Mouse (Mus musculus) lung, postnatal 4 days (tissue): Measurements from ENCODE around the gene I830077J02Rik.
A peak's percentile ranks its signal among the peaks of the same experiment; 100 is the strongest.
"Not testable (repeated sequence)": the region's sequence is repeated elsewhere in the genome, so short reads cannot be mapped to it uniquely, and the experiment has no call there.

ENCODE experiments used
- DNase-seq, 2 experiments: peaks; one replicate each; pipeline ENCODE4 v3.0.0; 2021

I830077J02Rik gene

DNA sequence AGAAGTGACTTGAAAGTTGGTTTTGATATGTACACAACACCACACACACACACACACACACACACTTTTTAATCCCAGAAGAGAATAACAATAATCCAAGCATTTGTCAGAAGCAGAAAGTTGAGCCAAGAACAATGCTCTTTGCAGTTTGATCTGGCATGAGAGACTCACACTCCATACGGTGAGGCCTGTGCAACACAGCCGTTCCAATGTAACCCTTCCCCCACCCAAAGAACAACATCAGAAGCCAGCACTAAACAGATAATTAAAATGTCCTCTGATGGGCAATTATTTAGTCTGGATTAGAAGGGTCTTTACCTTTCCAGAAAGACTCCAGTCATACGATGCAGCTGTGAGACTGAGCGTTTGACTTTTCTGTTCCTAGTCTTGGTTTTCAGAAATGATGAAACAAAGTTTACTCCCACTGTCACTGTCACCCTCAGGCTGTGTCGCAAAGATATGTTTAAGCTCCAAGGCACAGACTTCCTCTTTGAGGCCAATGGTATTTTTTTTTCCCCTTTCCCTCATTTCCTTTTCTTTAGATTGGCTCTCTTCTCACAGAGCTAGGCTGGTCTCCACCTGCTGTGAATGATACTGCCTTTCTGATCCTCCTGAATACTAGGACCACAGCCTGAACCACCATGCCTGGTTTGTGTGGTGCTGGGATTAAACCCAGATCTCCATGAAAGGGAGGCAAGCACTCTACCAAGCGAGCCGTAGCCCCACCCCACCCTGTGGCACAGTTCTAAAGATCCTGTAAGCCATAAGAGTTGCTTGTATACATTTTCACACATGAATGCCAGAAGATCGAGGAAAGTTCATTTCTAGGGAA, at the start of gene I830077J02Rik:
I830077J02Rik (minus strand) TSS at position 425 of the 832 bp plus-strand sequence.
- DNase-seq: no peak

DNA sequence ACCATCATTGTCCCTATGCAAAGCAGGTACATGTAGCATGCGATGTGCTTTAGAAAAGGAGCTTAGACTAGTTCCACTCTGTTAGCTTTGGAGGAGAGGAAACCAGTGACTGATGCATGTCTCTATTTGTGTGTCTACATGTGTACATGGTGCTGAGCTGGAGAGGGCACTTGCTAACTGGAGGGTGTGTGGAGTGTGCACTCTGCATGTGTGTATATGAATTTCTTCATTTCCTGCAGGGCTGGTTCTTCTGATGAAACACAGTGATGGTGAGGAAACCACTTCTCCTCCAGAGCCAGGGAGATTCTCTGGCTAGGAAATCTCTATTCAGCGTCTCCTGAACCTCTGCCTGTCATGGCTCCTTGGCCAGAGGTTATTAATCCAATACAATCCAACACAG, 41.7 kb upstream of the I830077J02Rik start:
- DNase-seq: peak in 1 of 2 experiments; percentile 33

DNA sequence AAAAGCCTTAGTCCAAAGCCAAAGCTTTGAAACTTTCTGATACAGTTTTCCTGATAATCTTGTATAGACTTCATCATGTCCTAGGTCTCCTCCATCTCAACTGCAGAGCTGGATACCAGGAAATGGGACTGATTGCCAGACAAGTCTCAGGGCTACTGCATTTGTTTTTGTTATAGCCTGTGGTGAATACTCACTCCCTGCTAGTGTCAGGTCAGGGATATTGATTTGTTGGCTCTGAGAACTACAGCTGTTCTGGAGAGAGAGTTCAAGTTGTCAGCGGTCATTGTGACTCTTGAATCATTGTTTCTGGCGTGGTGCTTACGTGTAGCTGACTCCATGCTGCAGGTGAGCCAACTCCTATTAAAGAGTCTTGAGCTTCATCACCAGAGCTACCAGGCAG, 40.9 kb upstream of the I830077J02Rik start, which contains the start of gene Ovgp1:
Ovgp1 (plus strand) TSS at position 301 of the 400 bp plus-strand sequence.
- no peak for DNase-seq

- DNase-seq: no peak
Observed at GRCm38 (mm10) chr3:105971831-105972446, 39.5 kb upstream of the I830077J02Rik start.

GRCm38 (mm10) chr3:105960700-105961099, 28.2 kb upstream of the I830077J02Rik start:
- DNase-seq: no peak

DNA sequence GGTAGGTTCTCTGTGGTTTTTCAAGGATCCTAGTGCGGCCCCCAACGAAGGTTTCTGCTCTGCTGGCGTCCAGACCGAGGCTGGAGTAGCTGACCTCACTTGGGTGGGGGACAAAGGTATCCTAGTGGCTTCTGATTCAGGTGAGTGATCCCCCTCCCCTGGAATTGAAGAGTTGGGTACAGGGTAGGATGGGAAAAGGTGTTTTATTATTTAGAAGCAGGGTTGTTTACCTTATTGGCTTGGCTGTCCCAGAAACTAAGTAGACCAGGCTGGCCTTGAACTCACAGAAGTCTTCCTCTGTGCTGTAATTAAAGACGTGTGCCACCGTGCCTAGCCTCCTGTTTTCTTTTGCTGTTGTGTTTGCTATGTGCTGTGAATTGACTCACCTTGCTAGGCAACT, 27.5 kb upstream of the I830077J02Rik start, which contains the start of gene Atp5f1:
Atp5f1 (minus strand) TSS at position 101 of the 400 bp plus-strand sequence.
- DNase-seq: no peak

GRCm38 (mm10) chr3:105959585-105959984, 27.1 kb upstream of the I830077J02Rik start:
- DNase-seq: no peak

GRCm38 (mm10) chr3:105958974-105959580, 26.6 kb upstream of the I830077J02Rik start, which contains the start of gene Wdr77:
Wdr77 (plus strand) TSS chr3:105959369.
- peak; percentile 96 to 97 for DNase-seq

- DNase-seq: no peak
Observed at GRCm38 (mm10) chr3:105958204-105958603, 25.7 kb upstream of the I830077J02Rik start.

DNA sequence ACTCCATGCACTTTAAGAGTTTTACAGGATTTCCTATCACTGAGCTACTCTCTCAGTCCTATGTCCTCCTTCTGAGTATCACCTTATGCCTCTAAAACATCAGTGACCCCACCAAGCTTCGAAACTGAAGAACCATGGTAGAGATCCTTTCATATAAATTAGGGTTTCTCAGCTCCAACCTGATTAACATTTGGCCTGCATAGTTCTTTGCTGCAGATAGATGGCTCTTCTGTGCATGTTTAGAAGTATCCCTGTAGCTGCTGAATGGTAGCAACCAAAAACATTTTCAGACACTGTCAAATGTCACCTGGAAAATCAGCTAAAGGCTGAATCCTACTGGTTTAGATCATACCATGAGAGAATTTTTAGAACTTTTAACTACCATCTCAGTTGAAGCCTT, 24.8 kb upstream of the I830077J02Rik start:
- no peak for DNase-seq

GRCm38 (mm10) chr3:105951348-105951747, 18.9 kb upstream of the I830077J02Rik start:
- DNase-seq: no peak

GRCm38 (mm10) chr3:105936111-105936510, 3.6 kb upstream of the I830077J02Rik start:
- DNase-seq: no peak

DNA sequence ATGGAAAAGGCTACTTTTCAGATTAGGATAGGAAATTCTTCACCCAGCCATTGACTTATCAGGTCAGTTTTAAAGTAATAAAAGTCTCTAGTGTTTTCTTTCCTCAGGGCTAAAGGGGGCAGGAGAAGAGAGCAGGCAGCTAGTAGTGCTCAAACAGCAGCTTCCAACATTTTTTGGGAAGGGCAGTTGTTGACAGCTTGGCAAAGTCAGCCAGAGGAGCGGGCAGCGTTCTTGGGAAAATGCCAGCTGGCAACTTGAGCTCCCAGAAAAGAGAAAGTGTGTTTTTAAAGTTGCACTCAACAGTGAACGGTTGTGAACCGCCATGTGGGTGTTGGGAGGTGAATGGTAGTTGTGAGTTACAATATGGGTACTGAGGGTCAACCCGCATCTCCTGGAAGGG, 2.6 kb upstream of the I830077J02Rik start:
- peak; percentile 68 to 77 for DNase-seq

GRCm38 (mm10) chr3:105933926-105934325, 1.5 kb upstream of the I830077J02Rik start:
- DNase-seq: no peak

GRCm38 (mm10) chr3:105931095-105931494, 1.4 kb downstream of the I830077J02Rik start:
- no peak for DNase-seq

- no peak for DNase-seq
Observed at GRCm38 (mm10) chr3:105929821-105930220, 2.6 kb downstream of the I830077J02Rik start.

DNA sequence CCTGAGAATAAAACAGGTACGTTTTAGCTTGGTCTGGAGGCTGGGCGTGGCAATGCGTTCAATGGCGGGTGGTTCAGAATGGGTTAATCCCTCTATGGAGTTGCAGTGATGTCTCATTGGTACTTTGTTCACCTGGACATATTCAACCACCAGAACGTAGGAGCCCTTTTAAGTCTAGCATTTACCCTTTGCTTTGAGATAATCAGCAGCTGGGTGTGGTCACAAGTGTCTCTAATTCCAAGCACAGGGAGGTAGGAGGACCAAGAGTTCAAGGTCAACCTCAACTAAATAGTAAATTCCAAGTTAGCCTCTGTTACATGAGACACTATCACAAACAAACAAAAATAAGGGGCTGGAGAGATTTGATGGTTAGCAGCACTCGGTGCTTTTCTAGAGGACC, 3.7 kb downstream of the I830077J02Rik start:
- no peak for DNase-seq

GRCm38 (mm10) chr3:105928195-105928569, 4.3 kb downstream of the I830077J02Rik start:
- DNase-seq: no peak

GRCm38 (mm10) chr3:105927561-105928194, 4.8 kb downstream of the I830077J02Rik start:
- no peak for DNase-seq

GRCm38 (mm10) chr3:105924616-105925015, 7.8 kb downstream of the I830077J02Rik start:
- DNase-seq: no peak

GRCm38 (mm10) chr3:105921959-105922358, 10.5 kb downstream of the I830077J02Rik start:
- DNase-seq: no peak

- DNase-seq: not testable (repeated sequence)
Observed at GRCm38 (mm10) chr3:105920743-105921142, 11.7 kb downstream of the I830077J02Rik start.

DNA sequence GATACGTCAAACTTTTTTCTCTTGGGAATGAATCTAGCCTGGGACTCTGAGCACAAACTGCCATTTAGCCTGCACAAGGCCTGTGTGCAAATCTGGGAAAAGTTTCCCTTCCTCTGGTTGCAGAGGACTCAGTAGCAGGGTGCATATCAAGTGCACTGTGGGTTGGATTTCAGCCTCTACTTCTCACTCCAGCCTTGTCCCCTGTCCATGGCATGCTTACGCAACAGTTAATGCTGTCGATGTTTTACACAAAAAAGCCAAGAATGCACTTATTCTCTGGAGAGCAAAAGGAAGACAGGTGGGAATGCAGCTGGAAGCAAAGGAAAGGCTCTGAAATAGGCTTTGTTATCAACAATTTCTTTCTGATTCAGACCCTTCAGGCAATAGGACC, 14.1 kb downstream of the I830077J02Rik start:
- DNase-seq: no peak
